Mouse (Mus musculus) MEL (cell line): ENCODE data around the gene Cdh13. TPM values are rescaled to one million over a fixed set of nuclear protein-coding genes. Genes with fewer than 3 reads are reported as not detected.

Experiments used
- DNase-seq: peaks from one replicate; pipeline ENCODE4 v3.0.0; 2011; ENCODE audit warnings: low read depth, low spot score
- H3K27ac ChIP-seq: 2 replicates; pipeline ENCODE4 v1.5.1; 2012; ENCODE audit warnings: low read depth, mild to moderate bottlenecking, control low read depth, low read length, moderate library complexity; ENCODE audit not compliant: control insufficient read depth
- H3K27me3 ChIP-seq, 2 experiments: fragments of 150-350 bp in 1 of 2; sonication (generic) in 1 of 2; 2 replicates each; pipeline ENCODE4 v1.6.1; 2012; ENCODE audit warnings: low read length in 2 of 2, mild to moderate bottlenecking in 2 of 2, improper control_type of control experiment in 1 of 2, moderate library complexity in 1 of 2; ENCODE audit not compliant: insufficient read depth in 2 of 2, control insufficient read depth in 1 of 2
- H3K36me3 ChIP-seq, 2 experiments: 2 replicates each; pipeline ENCODE4 v1.6.1; 2012 to 2014; ENCODE audit warnings: low read length in 2 of 2, improper control_type of control experiment in 1 of 2, inconsistent platforms in 1 of 2, mild to moderate bottlenecking in 1 of 2; ENCODE audit not compliant: insufficient read depth in 2 of 2, control insufficient read depth in 1 of 2
- H3K4me1 ChIP-seq, 2 experiments: fragments of 150-350 bp in 1 of 2; sonication (generic) in 1 of 2; 2 replicates each; pipeline ENCODE4 v1.6.1; 2012; ENCODE audit warnings: low read length in 2 of 2, improper control_type of control experiment in 1 of 2, mild to moderate bottlenecking in 1 of 2; ENCODE audit not compliant: insufficient read depth in 2 of 2, control insufficient read depth in 1 of 2
- H3K4me3 ChIP-seq, 2 experiments: fragments of 150-350 bp in 1 of 2; sonication (generic) in 1 of 2; 2 replicates each; pipeline ENCODE4 v1.5.1; 2012; ENCODE audit warnings: low read depth in 2 of 2, low read length in 2 of 2, mild to moderate bottlenecking in 2 of 2, moderate library complexity in 2 of 2, control low read depth in 1 of 2, improper control_type of control experiment in 1 of 2; ENCODE audit not compliant: control insufficient read depth in 1 of 2, insufficient read depth in 1 of 2
- H3K79me2 ChIP-seq: 2 replicates; pipeline ENCODE4 v1.6.1; 2012; ENCODE audit warnings: mild to moderate bottlenecking, low read length, moderate library complexity; ENCODE audit not compliant: control insufficient read depth, poor library complexity, insufficient read depth
- H3K9ac ChIP-seq: 2 replicates; pipeline ENCODE4 v1.6.1; 2012; ENCODE audit warnings: low read depth, mild to moderate bottlenecking, control low read depth, low read length, moderate library complexity; ENCODE audit not compliant: control insufficient read depth, poor library complexity, severe bottlenecking
- H3K9me3 ChIP-seq: fragments of 150-350 bp; sonication (generic); replicated peaks from 2 replicates; pipeline ENCODE4 v1.6.1; 2012; ENCODE audit warnings: mild to moderate bottlenecking, low read length, improper control_type of control experiment, moderate library complexity; ENCODE audit not compliant: insufficient read depth
- BHLHE40 ChIP-seq: IDR thresholded peaks from 2 replicates; pipeline ENCODE4 v1.6.1; 2012; ENCODE audit warnings: low read depth, mild to moderate bottlenecking, inconsistent platforms, low read length, improper control_type of control experiment, borderline replicate concordance
- CHD1 ChIP-seq: IDR thresholded peaks from 2 replicates; pipeline ENCODE4 v1.6.1; 2012; ENCODE audit warnings: low read depth, mild to moderate bottlenecking, inconsistent platforms, low read length, improper control_type of control experiment
- CTCF ChIP-seq, 3 experiments: IDR thresholded peaks in 2 of 3; conservative IDR thresholded peaks in 1 of 3; 2 replicates each; pipeline ENCODE4 v1.5.1; 2011 to 2012; ENCODE audit warnings: low read length in 3 of 3, low read depth in 2 of 3, mild to moderate bottlenecking in 2 of 3, improper control_type of control experiment in 1 of 3, inconsistent platforms in 1 of 3, mixed read lengths in 1 of 3, moderate library complexity in 1 of 3; ENCODE audit not compliant: control insufficient read depth in 1 of 3, insufficient read depth in 1 of 3, poor library complexity in 1 of 3, severe bottlenecking in 1 of 3
- ELF1 ChIP-seq: IDR thresholded peaks from 2 replicates; pipeline ENCODE4 v1.6.1; 2014; ENCODE audit warnings: low read depth, mild to moderate bottlenecking, inconsistent platforms, low read length, improper control_type of control experiment, moderate library complexity
- EP300 ChIP-seq, 2 experiments: IDR thresholded peaks; 2 replicates each; pipeline ENCODE4 v1.6.1; 2011; ENCODE audit warnings: improper control_type of control experiment in 2 of 2, low read length in 2 of 2, low read depth in 1 of 2, mild to moderate bottlenecking in 1 of 2
- ETS1 ChIP-seq: IDR thresholded peaks from 2 replicates; pipeline ENCODE4 v1.6.1; 2012; ENCODE audit warnings: low read depth, mild to moderate bottlenecking, inconsistent platforms, low read length, improper control_type of control experiment, moderate library complexity
- GABPA ChIP-seq: IDR thresholded peaks from 2 replicates; pipeline ENCODE4 v1.6.1; 2012; ENCODE audit warnings: low read depth, mild to moderate bottlenecking, inconsistent platforms, low read length, improper control_type of control experiment, moderate library complexity
- HCFC1 ChIP-seq: IDR thresholded peaks from 2 replicates; pipeline ENCODE4 v1.6.1; 2012; ENCODE audit warnings: low read depth, mild to moderate bottlenecking, inconsistent platforms, low read length, improper control_type of control experiment, moderate library complexity
- JUND ChIP-seq: IDR thresholded peaks from 2 replicates; pipeline ENCODE4 v1.6.1; 2011; ENCODE audit warnings: low read depth, mild to moderate bottlenecking, improper control_type of control experiment, low read length
- KAT2A ChIP-seq: conservative IDR thresholded peaks from 2 replicates; pipeline ENCODE4 v1.6.1; 2012; ENCODE audit warnings: low read depth, low read length, improper control_type of control experiment, inconsistent platforms
- MAX ChIP-seq: IDR thresholded peaks from 2 replicates; pipeline ENCODE4 v1.6.1; 2011; ENCODE audit warnings: low read length, improper control_type of control experiment
- MAZ ChIP-seq: IDR thresholded peaks from 2 replicates; pipeline ENCODE4 v1.6.1; 2012; ENCODE audit warnings: low read depth, mild to moderate bottlenecking, inconsistent platforms, low read length, improper control_type of control experiment
- MEF2A ChIP-seq: IDR thresholded peaks from 2 replicates; pipeline ENCODE4 v1.6.1; 2014; ENCODE audit warnings: low read depth, mild to moderate bottlenecking, inconsistent platforms, low read length, improper control_type of control experiment; ENCODE audit not compliant: poor library complexity, insufficient replicate concordance, severe bottlenecking; ENCODE audit errors: extremely low read depth
- MXI1 ChIP-seq: IDR thresholded peaks from 2 replicates; pipeline ENCODE4 v1.6.1; 2011; ENCODE audit warnings: mild to moderate bottlenecking, low read depth, low read length, improper control_type of control experiment
- MYB ChIP-seq: IDR thresholded peaks from 2 replicates; pipeline ENCODE4 v1.6.1; 2011; ENCODE audit warnings: mild to moderate bottlenecking, low read depth, low read length, improper control_type of control experiment
- MYC ChIP-seq: IDR thresholded peaks from 2 replicates; pipeline ENCODE4 v1.6.1; 2011; ENCODE audit warnings: low read depth, mild to moderate bottlenecking, low read length, improper control_type of control experiment, moderate library complexity
- NELFE ChIP-seq: IDR thresholded peaks from 2 replicates; pipeline ENCODE4 v1.6.1; 2011; ENCODE audit warnings: low read depth, low read length, improper control_type of control experiment
- NRF1 ChIP-seq: IDR thresholded peaks from 2 replicates; pipeline ENCODE4 v1.6.1; 2014; ENCODE audit warnings: low read depth, mild to moderate bottlenecking, inconsistent platforms, low read length, improper control_type of control experiment, moderate library complexity; ENCODE audit not compliant: poor library complexity, insufficient read depth, severe bottlenecking
- RAD21 ChIP-seq: IDR thresholded peaks from 2 replicates; pipeline ENCODE4 v1.6.1; 2011; ENCODE audit warnings: mild to moderate bottlenecking, low read depth, low read length, improper control_type of control experiment
- RCOR1 ChIP-seq: IDR thresholded peaks from 2 replicates; pipeline ENCODE4 v1.6.1; 2012; ENCODE audit warnings: low read depth, mild to moderate bottlenecking, inconsistent platforms, low read length, improper control_type of control experiment
- SIN3A ChIP-seq: IDR thresholded peaks from 2 replicates; pipeline ENCODE4 v1.6.1; 2012; ENCODE audit warnings: low read length, improper control_type of control experiment, inconsistent platforms
- TAL1 ChIP-seq: IDR thresholded peaks from 2 replicates; pipeline ENCODE4 v1.6.1; 2012; ENCODE audit warnings: mild to moderate bottlenecking, inconsistent platforms, low read length, moderate library complexity, mixed read lengths
- TBP ChIP-seq: IDR thresholded peaks from 2 replicates; pipeline ENCODE4 v1.8.0; 2011; ENCODE audit warnings: low read depth, low read length, improper control_type of control experiment
- TCF12 ChIP-seq: IDR thresholded peaks from 2 replicates; pipeline ENCODE4 v1.6.1; 2014; ENCODE audit warnings: low read depth, mild to moderate bottlenecking, inconsistent platforms, low read length, improper control_type of control experiment, moderate library complexity
- USF1 ChIP-seq: IDR thresholded peaks from 2 replicates; pipeline ENCODE4 v1.6.1; 2014; ENCODE audit warnings: low read depth, mild to moderate bottlenecking, inconsistent platforms, low read length, improper control_type of control experiment, moderate library complexity
- USF2 ChIP-seq, 2 experiments: IDR thresholded peaks; 2 replicates each; pipeline ENCODE4 v1.6.1; 2011 to 2012; ENCODE audit warnings: improper control_type of control experiment in 2 of 2, low read length in 2 of 2, borderline replicate concordance in 1 of 2, inconsistent platforms in 1 of 2, low read depth in 1 of 2, mild to moderate bottlenecking in 1 of 2; ENCODE audit not compliant: insufficient read depth in 1 of 2
- ZKSCAN1 ChIP-seq: IDR thresholded peaks from 2 replicates; pipeline ENCODE4 v1.6.1; 2012; ENCODE audit warnings: low read depth, mild to moderate bottlenecking, inconsistent platforms, low read length, improper control_type of control experiment, moderate library complexity
- ZNF384 ChIP-seq: IDR thresholded peaks from 2 replicates; pipeline ENCODE4 v1.6.1; 2012; ENCODE audit warnings: low read depth, mild to moderate bottlenecking, inconsistent platforms, low read length, improper control_type of control experiment
- polyA plus RNA-seq, 2 experiments: library from polyadenylated mRNA; stranded (reverse) in 1 of 2; unstranded in 1 of 2; fragments of >175 nt in 1 of 2; fragments of >200 nt in 1 of 2; gene quantifications; 2 replicates each; pipeline versions ENCODE4 v1.2.1 to v1.2.4; 2012; ENCODE audit warnings: low replicate concordance in 2 of 2, low read depth in 1 of 2; ENCODE audit not compliant: insufficient read length in 2 of 2, insufficient read depth in 1 of 2, missing spikeins in 1 of 2
- total RNA-seq: library from RNA; depleted of rRNA; stranded (reverse); fragments of 300-350 nt; gene quantifications from 2 replicates; pipeline ENCODE4 v1.2.3, GENCODE M21; 2012

Cdh13 gene
- total and polyA plus RNA-seq, 3 experiments = not detected

GRCm38 (mm10) chr8:119022301-119022870 is 738.9 kb downstream of the Cdh13 start:
- no peaks in the 10 kb centered on the region for H3K79me2 ChIP-seq
- H3K9me3 ChIP-seq = no peaks in the 10 kb centered on the region
- no peak overlapping the region for H3K4me3 ChIP-seq
- H3K36me3 ChIP-seq = no peaks in the 10 kb centered on the region
- no peaks in the 10 kb centered on the region for H3K27me3 ChIP-seq
- TF ChIP-seq NRF1 (no peak), KAT2A (no peak), MEF2A (no peak), SIN3A (no peak), JUND (no peak), ZKSCAN1 (no peak), TBP (no peak), MAZ (no peak), MAX (no peak), TCF12 (no peak), GABPA (no peak), CTCF (IDR thresholded peaks at IDR 0.05 in 2 of 3, conservative IDR thresholded peaks at IDR 0.05 in 1 of 3; ENCODE audit: control insufficient read depth in 1 of 3, insufficient read depth in 1 of 3, low read depth in 2 of 3, low read length in 3 of 3, poor library complexity in 1 of 3, severe bottlenecking in 1 of 3) (no peak), RCOR1 (no peak), RAD21 (no peak), MYB (no peak), HCFC1 (no peak)
- no peak overlapping the region for H3K9ac ChIP-seq
- H3K27ac ChIP-seq = no peak overlapping the region
- H3K4me1 ChIP-seq = no peaks in the 10 kb centered on the region
- no peak for DNase-seq

GRCm38 (mm10) chr8:119033398-119033797 is 749.9 kb downstream of the Cdh13 start:
- Histone ChIP-seq H3K9ac (no peak overlapping the region), H3K4me3 (no peak overlapping the region), H3K27me3 (no peaks in the 10 kb centered on the region), H3K36me3 (no peaks in the 10 kb centered on the region), H3K27ac (no peak overlapping the region), H3K79me2 (no peaks in the 10 kb centered on the region), H3K9me3 (no peaks in the 10 kb centered on the region), H3K4me1 (no peaks in the 10 kb centered on the region)
- TF ChIP-seq TBP (no peak), KAT2A (no peak), EP300 (IDR thresholded peaks at IDR 0.05; ENCODE audit: low read depth in 1 of 2, low read length in 2 of 2) (no peak), ZKSCAN1 (no peak), USF1 (no peak), ELF1 (no peak), BHLHE40 (no peak), TAL1 (no peak), ZNF384 (no peak), ETS1 (no peak), USF2 (IDR thresholded peaks at IDR 0.05; ENCODE audit: borderline replicate concordance in 1 of 2, insufficient read depth in 1 of 2, low read depth in 1 of 2, low read length in 2 of 2) (no peak), NELFE (no peak), MYC (no peak), MEF2A (no peak), CHD1 (no peak), MXI1 (no peak), RCOR1 (no peak), NRF1 (no peak), JUND (no peak)
- no peak for DNase-seq
